In the genomic region with DNA sequence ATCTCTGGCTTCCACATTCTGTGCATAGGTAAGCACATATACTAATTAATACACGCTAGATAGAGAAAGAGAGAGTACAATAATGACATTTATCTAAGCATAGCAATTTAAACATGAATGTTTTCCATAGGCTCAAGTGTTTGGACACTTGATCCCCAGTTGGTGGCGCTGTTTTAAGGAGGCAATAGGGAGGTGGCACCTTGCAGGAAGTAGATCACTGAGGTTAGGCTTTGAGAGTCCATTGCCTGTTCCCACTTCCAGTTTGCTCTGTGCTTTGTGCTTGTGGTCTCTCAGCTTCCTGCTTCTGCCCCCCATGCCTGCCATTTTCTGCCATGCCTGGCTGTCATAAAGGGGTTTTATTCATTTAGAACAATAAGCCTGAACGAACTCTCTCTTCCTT, we compare ENCODE assay signal across 11 mouse cellular contexts.
DNase-seq lines count a peak whose midpoint lies in the region; ATAC-seq and TF ChIP-seq lines count a peak whose summit lies in the region.
"Had no signal": no experiment of that assay in that cellular context is flagged by ENCODE, and none has a peak within 500 bp of the region (broad histone marks: within the 10 kb centered on the region; RNA-seq: fewer than 3 reads in every experiment).

No protein-coding gene starts in this region.

- 69% methylated on average over 3 of the region's 3 CpGs for WGBS in kidney, adult 2 months
- 56% methylated on average over 3 of the region's 3 CpGs for whole genome bisulfite sequencing in hindbrain, embryonic 14.5 days

- DNase-seq in kidney, adult 2 months = no peak
- no peak for DNase-seq in kidney, adult 8-10 months
- DNase-seq in ES-CJ7 (ENCODE audit: low read depth, low spot score) = peak; percentile 35
- DNase-seq in ZHBTc4 (ENCODE audit: low read depth, low spot score) = peak; percentile 44
- DNase-seq in T-cell, adult 2 months (ENCODE audit: low spot score) = no peak
- no peak for DNase-seq in layer of hippocampus, postnatal 10 days (ENCODE audit: low spot score in 2 of 2)
- no peak for DNase-seq in hindbrain, embryonic 14.5 days (ENCODE audit: low spot score)
- DNase-seq: heart, adult 11 months; kidney, postnatal 36 days had no signal

- no peak overlapping the region for H3K27ac ChIP-seq in kidney, adult 2 months (ENCODE audit: insufficient read depth, low read depth, low read length)
- H3K27ac ChIP-seq in hindbrain, embryonic 14.5 days = no peak overlapping the region
- H3K27ac ChIP-seq: hindbrain, embryonic 15.5 days had no signal

- peak; percentile 16; the same call in 1 of the 2 replicates for TF ChIP-seq CTCF in kidney, adult 2 months (conservative IDR thresholded peaks at IDR 0.05; ENCODE audit: insufficient read depth, insufficient read length, low read depth, low read length)

- ATAC-seq in megakaryocyte-erythroid progenitor cell, adult 5-6 weeks (replicated peaks; ENCODE audit: low FRiP score, low TSS enrichment, poor library complexity, severe bottlenecking) = peak; percentile 85
- no peak for ATAC-seq in hindbrain, embryonic 14.5 days (ENCODE audit: low FRiP score)

- H3K4me1 ChIP-seq in kidney, adult 2 months (ENCODE audit: control insufficient read depth, insufficient read depth, low read length) = no peaks in the 10 kb centered on the region
- no peaks in the 10 kb centered on the region for H3K4me1 ChIP-seq in hindbrain, embryonic 14.5 days (replicated peaks; ENCODE audit: control insufficient read depth, insufficient read depth, low read length)

- H3K4me2 ChIP-seq in hindbrain, embryonic 14.5 days (replicated peaks) = no peak overlapping the region

- no peaks in the 10 kb centered on the region for H3K9me3 ChIP-seq in hindbrain, embryonic 14.5 days (ENCODE audit: control insufficient read depth, low read length)
- H3K9me3 ChIP-seq: hindbrain, embryonic 15.5 days had no signal

- TF ChIP-seq POLR2A in kidney, adult 2 months (IDR thresholded peaks at IDR 0.05; ENCODE audit: low read depth, low read length) = no peak

- H3K36me3 ChIP-seq in kidney, adult 2 months (ENCODE audit: control insufficient read depth, insufficient read depth, low read length) = no peaks in the 10 kb centered on the region
- H3K36me3 ChIP-seq in hindbrain, embryonic 14.5 days (replicated peaks; ENCODE audit: control insufficient read depth, insufficient read depth) = no peaks in the 10 kb centered on the region
- H3K36me3 ChIP-seq: hindbrain, embryonic 15.5 days had no signal

- H3K4me3 ChIP-seq in kidney, adult 2 months (ENCODE audit: insufficient read depth, low read depth, low read length) = no peak overlapping the region
- H3K4me3 ChIP-seq in hindbrain, embryonic 14.5 days (replicated peaks; ENCODE audit: low read length) = no peak overlapping the region
- H3K4me3 ChIP-seq: hindbrain, embryonic 15.5 days had no signal

- no peak overlapping the region for H3K9ac ChIP-seq in hindbrain, embryonic 14.5 days
- H3K9ac ChIP-seq: hindbrain, embryonic 15.5 days had no signal

- H3K27me3 ChIP-seq in kidney, adult 2 months (replicated peaks; ENCODE audit: control insufficient read depth, insufficient read depth, low read length) = no peaks in the 10 kb centered on the region
- H3K27me3 ChIP-seq in hindbrain, embryonic 14.5 days (ENCODE audit: control insufficient read depth, insufficient read depth, low read length) = no peaks in the 10 kb centered on the region
- H3K27me3 ChIP-seq: hindbrain, embryonic 15.5 days had no signal

Comparison
In these comparisons a context has a peak if more than half of its experiments do, and no peak if none do; other contexts are left out.
1. DNase-seq: peak in ES-CJ7 (single experiment) and ZHBTc4 (single experiment); none in kidney, adult 2 months (single experiment), kidney, adult 8-10 months (0 of 2), T-cell, adult 2 months (single experiment), layer of hippocampus, postnatal 10 days (0 of 2) and hindbrain, embryonic 14.5 days (single experiment).